Mouse (Mus musculus) CD4-positive naive resting alpha-beta T cell, adult 57 days (primary cell): Measurements from ENCODE around the gene Gm7102. TPM values are rescaled to one million over a fixed set of nuclear protein-coding genes. Genes with fewer than 3 reads are reported as not detected.

Experiments
- total RNA-seq: library from RNA; stranded (reverse); gene quantifications from one replicate; pipeline ENCODE4 v1.2.4, GENCODE M21; 2023

The Gm7102 gene
- not detected for total RNA-seq

DNA sequence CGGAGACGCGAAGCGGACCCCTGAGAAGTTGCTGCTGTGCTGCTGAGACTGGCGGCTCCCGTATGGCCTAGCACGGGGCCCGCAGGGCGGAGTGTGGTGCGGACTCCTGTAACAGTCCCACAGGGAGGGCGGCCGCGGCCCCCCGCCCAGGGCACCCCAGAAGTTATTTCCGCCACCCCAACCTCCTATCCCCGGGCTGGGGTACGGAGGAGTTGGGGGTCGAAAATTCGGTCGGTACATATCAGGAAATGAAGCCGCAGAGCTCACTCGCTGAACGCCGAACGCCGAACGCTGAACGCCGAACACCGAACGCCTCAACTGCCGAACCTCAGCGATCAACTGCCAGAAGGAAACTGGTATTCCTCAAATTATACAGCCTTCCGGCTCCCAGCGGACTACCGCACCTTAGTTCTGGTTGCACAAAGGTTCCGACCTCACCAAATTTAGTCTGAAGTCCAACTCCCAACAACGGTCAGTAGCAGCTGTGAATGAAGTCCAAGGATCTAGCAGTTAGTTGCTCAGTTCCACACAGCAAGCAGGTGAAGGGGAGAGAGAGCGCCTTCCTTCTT is at the start of gene Gm7102:
TSS of gene Gm7102 (minus strand) at position 554 of the 569 bp plus-strand sequence.

DNA sequence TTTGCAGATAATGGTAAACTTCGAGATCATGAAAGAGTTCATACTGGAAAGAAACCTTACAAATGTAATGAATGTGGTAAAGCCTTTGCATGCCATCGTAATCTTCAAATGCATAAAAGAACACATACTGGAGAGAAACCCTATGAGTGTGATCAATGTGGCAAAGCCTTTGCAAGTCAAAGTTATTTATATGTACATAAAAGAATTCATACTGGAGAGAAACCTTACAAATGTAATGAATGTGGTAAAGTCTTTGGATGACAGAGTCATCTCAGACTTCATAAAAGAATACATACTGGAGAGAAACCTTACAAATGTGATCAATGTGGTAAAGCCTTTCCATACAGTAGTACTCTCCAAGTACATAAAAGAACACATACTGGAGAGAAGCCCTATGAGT is 7.5 kb upstream of the Gm7102 start, which contains the start of gene Gm6020:
TSS of gene Gm6020 (plus strand) at position 301 of the 400 bp plus-strand sequence.

DNA sequence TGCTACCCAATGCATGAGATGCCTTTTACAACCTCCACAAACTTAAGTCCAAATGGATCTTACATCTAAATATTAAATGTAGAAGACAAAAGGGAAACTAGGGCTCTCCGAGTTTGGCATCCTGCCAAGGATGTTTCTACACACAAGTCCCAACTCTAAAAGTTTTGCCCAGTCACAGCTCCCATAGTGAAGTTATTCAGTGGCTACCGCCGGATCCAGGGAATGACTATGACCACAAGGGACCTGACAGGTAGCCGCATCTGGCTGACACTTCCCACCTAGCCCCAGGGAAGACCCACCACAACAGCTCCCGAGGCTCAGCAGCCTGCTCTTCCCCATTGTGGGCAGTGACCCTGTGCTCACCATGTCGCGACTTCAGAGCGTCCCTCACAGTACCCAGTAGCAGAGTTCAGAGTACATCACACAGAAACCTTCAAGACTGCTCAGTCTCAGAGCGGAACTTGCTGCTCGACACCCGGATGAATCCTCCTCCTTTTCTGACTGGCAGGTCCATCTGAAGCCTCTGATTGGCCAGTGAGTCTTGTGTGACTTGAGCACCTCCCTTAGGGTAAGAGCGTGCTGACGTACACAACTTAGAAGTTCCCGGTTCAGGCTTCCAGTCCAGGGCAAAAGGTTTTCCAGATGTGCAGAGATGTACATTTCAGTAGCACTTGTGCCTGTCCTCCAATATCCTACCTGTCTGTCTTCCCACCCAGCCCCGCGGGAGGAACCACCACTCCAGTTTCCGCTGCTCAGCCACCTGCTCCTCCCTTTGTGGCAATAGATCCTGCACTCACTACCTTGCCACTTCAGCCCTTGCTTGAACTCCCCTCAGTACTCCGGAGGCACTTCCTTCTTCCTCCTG is 35.5 kb downstream of the Gm7102 start, which contains the start of gene Zfp950:
TSS of gene Zfp950 (minus strand) at position 499 of the 865 bp plus-strand sequence.

Other genes with a start within 250 kb of the Gm7102 start
- 32.9 TPM for gene Zfp950, start 35.5 kb downstream of the Gm7102 start, total RNA-seq
- not detected for gene Gm6020, start 7.6 kb upstream of the Gm7102 start, total RNA-seq
- gene Csf2ra, start 52.1 kb upstream of the Gm7102 start, total RNA-seq, result 16.4 TPM
- not detected for gene Gm21060, start 120.8 kb upstream of the Gm7102 start, total RNA-seq